Mouse (Mus musculus): ENCODE measurements around the gene Dpep2nb.
"Not testable (repeated sequence)": the region's sequence is repeated elsewhere in the genome, so short reads cannot be mapped to it uniquely, and the experiment has no call there.

Gene Dpep2nb

GRCm38 (mm10) chr8:106007891-106008290 lies 2.1 kb upstream of the Dpep2nb start:
- not testable (repeated sequence) for DNase-seq (ENCODE audit: extremely low read depth, insufficient read length, low spot score)

GRCm38 (mm10) chr8:106007135-106007534 lies 1.4 kb upstream of the Dpep2nb start:
- DNase-seq (ENCODE audit: extremely low read depth, insufficient read length, low spot score) = peak; percentile 24

GRCm38 (mm10) chr8:106006413-106006812 lies 638 bp upstream of the Dpep2nb start:
- no peak for DNase-seq (ENCODE audit: extremely low read depth, insufficient read length, low spot score)

GRCm38 (mm10) chr8:106004538-106005207 lies 1.1 kb downstream of the Dpep2nb start:
- no peak for DNase-seq (ENCODE audit: extremely low read depth, insufficient read length, low spot score)

- no peak for DNase-seq (ENCODE audit: extremely low read depth, insufficient read length, low spot score)
Observed at GRCm38 (mm10) chr8:106001908-106002307, 3.9 kb downstream of the Dpep2nb start.

- DNase-seq (ENCODE audit: extremely low read depth, insufficient read length, low spot score) = no peak
Observed at GRCm38 (mm10) chr8:105998971-105999370, 6.8 kb downstream of the Dpep2nb start.

GRCm38 (mm10) chr8:105996359-105996758 lies 9.4 kb downstream of the Dpep2nb start:
- no peak for DNase-seq (ENCODE audit: extremely low read depth, insufficient read length, low spot score)

- no peak for DNase-seq (ENCODE audit: extremely low read depth, insufficient read length, low spot score)
Observed at GRCm38 (mm10) chr8:105993226-105993625, 12.5 kb downstream of the Dpep2nb start.

GRCm38 (mm10) chr8:105992499-105992898 lies 13.3 kb downstream of the Dpep2nb start:
- no peak for DNase-seq (ENCODE audit: extremely low read depth, insufficient read length, low spot score)

GRCm38 (mm10) chr8:105991546-105991945 lies 14.2 kb downstream of the Dpep2nb start:
- DNase-seq (ENCODE audit: extremely low read depth, insufficient read length, low spot score) = peak; percentile 26

- DNase-seq (ENCODE audit: extremely low read depth, insufficient read length, low spot score) = peak; percentile 61
Observed at GRCm38 (mm10) chr8:105990856-105991387, 14.9 kb downstream of the Dpep2nb start, which contains the start of gene Dus2. TSS of gene Dus2 (plus strand) at chr8:105991337.

- no peak for DNase-seq (ENCODE audit: extremely low read depth, insufficient read length, low spot score)
Observed at GRCm38 (mm10) chr8:105988546-105988945, 17.2 kb downstream of the Dpep2nb start.

GRCm38 (mm10) chr8:105983406-105983805 lies 22.4 kb downstream of the Dpep2nb start:
- DNase-seq (ENCODE audit: extremely low read depth, insufficient read length, low spot score) = not testable (repeated sequence)

GRCm38 (mm10) chr8:105981146-105981545 lies 24.6 kb downstream of the Dpep2nb start:
- no peak for DNase-seq (ENCODE audit: extremely low read depth, insufficient read length, low spot score)

- no peak for DNase-seq (ENCODE audit: extremely low read depth, insufficient read length, low spot score)
Observed at GRCm38 (mm10) chr8:105979325-105979724, 26.4 kb downstream of the Dpep2nb start, which contains the start of gene Dpep3. TSS of gene Dpep3 (minus strand) at chr8:105979429.

GRCm38 (mm10) chr8:105975363-105975762 lies 30.4 kb downstream of the Dpep2nb start:
- no peak for DNase-seq (ENCODE audit: extremely low read depth, insufficient read length, low spot score)

- DNase-seq (ENCODE audit: extremely low read depth, insufficient read length, low spot score) = no peak
Observed at GRCm38 (mm10) chr8:105971019-105971720, 34.6 kb downstream of the Dpep2nb start.

GRCm38 (mm10) chr8:105969367-105969766 lies 36.4 kb downstream of the Dpep2nb start:
- DNase-seq (ENCODE audit: extremely low read depth, insufficient read length, low spot score) = no peak

GRCm38 (mm10) chr8:105966692-105967311 lies 39.0 kb downstream of the Dpep2nb start:
- no peak for DNase-seq (ENCODE audit: extremely low read depth, insufficient read length, low spot score)

GRCm38 (mm10) chr8:105965905-105966341 lies 39.9 kb downstream of the Dpep2nb start, which contains the start of gene Slc12a4:
TSS of gene Slc12a4 (minus strand) at chr8:105966097.
- peak; percentile 85 for DNase-seq (ENCODE audit: extremely low read depth, insufficient read length, low spot score)

- DNase-seq (ENCODE audit: extremely low read depth, insufficient read length, low spot score) = peak; percentile 85
Observed at GRCm38 (mm10) chr8:105965266-105965904, 40.4 kb downstream of the Dpep2nb start.
